Mouse (Mus musculus): ENCODE measurements around the gene Jazf1.

Jazf1 gene

GRCm38 (mm10) chr6:53010286-53010685 is 58.1 kb downstream of the Jazf1 start:
- no peak for DNase-seq (ENCODE audit: low spot score)

GRCm38 (mm10) chr6:53006032-53006431 is 62.4 kb downstream of the Jazf1 start:
- DNase-seq (ENCODE audit: low spot score), result no peak

- DNase-seq (ENCODE audit: low spot score), result no peak
Measured at GRCm38 (mm10) chr6:53005544-53005943, 62.9 kb downstream of the Jazf1 start.

DNA sequence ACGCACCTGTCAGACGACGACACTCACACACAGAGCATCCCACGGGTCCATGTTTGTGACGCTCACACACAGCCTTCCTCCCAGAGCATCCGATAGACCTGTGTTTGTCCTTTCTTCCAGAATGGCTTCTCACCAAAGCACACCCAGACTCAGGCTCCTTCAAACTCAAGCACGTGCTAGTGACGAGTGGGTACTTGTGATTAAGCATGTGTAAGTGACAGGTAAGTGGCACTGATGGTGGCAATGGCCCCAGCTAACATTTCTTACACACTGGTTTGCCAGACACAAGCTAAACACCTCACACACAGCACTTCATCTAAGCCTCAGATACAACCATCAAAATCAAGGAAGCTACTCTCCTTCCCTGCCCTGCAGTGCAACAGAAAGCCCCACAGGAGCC is 77.6 kb downstream of the Jazf1 start:
- DNase-seq (ENCODE audit: low spot score), result no peak

DNA sequence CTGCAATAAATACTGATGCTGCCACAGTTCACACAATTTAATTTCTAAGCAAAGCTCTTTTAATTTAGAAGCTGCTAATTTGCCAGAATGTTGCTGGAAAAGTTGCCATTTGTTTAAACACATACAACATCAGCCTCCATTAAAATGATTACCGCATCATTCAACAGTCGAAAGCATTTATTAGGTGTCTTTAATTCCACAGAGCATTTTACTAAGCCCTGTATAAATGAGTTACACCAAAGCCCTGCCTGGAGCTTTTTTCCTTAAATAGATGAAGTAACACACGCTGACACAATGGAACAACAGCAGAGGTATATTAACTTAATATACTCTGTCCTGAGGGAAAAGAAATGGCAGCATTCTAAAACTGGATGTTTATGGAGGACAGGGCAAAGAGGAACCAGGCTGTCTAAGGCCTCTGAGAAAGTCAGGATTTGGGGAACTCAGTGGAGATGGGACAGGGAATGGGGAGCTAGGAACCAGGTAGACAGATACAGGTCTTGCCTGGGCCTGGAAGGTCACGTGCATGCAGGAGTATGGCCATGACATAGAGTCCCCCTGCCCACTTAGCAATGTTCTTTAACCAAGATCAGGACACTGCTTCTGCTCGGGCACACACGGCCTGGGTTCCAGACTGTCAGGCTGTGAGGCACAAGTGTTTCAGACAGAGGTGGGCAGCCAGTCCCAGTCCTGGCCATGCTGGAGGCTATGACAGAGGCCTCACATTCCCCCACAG is 80.4 kb downstream of the Jazf1 start:
- DNase-seq (ENCODE audit: low spot score), result no peak

DNA sequence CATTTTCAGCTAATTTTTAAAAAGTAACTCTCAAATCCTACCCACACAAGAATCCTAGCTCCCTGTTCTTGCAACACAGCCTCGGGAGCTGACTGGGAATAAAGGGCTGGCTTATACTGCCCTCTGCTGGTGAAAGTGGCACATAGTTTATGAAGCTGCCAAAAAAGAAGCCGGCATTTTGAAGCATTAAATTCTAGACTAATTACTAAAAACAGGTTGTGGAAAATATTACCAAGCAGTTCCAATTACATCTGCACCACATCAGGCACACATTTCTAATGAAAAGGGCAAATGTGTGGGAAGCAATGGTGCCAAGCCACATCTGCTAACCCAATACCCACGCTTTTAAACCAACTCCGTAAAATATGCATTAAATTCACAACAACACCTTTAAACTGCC is 81.0 kb downstream of the Jazf1 start:
- DNase-seq (ENCODE audit: low spot score), result no peak

DNA sequence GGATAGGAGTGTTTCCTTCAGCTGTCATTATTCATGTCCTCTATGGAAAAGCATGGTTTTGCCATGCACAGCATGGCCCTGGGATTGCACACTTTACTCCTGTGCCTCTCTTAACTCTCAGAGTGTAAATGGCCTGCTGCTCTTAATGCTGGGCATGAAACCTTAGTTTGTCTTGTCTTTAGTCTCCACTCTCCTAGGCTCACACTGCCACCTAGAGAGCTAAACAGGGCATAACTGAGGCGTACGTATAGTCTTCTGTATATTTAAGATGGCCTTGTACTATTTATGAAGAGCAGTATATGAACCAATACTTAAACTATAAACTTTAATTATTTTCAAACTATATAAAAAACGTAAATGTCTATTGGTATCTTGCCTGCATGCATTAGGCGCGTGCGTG is 86.3 kb downstream of the Jazf1 start:
- DNase-seq (ENCODE audit: low spot score), result no peak

DNA sequence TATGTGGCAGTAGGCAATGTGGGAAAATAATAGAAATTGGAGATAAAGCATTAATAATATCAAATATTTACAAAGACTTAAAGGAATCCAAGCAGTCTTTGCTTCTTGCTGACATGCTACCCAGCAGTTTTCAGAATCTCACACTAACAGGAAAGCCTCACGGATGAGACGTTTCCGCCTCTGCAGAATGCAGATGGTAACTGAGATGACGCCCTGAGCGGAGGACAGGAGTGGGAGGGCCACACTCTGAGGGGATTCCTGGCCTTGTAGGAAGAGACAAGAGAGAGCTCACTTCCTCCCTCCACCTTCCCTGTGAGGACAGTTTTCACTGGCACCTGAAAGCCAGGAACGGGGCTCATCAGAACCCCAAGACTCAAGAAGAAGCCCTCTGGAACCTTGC is 88.9 kb downstream of the Jazf1 start:
- DNase-seq (ENCODE audit: low spot score), result no peak

DNA sequence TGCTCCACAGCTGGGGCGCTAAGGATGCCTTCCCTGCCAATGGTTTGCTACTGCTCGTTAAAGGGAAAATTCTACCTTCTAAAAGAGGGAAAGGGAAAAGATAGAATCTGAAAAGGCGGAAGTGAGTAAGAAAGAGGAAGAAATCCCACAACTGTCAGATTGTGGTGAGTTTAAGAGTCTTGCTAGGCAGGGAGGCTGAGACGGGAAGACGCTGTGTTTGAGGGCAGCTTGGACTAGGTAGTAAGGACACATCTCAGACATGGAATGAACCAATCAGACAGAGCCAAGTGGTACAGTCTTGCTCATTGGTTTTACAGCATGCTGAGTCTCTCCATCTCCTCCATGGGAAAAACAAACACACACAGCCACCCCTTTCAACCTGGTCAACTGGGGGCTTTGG is 95.1 kb downstream of the Jazf1 start:
- DNase-seq (ENCODE audit: low spot score), result no peak

DNA sequence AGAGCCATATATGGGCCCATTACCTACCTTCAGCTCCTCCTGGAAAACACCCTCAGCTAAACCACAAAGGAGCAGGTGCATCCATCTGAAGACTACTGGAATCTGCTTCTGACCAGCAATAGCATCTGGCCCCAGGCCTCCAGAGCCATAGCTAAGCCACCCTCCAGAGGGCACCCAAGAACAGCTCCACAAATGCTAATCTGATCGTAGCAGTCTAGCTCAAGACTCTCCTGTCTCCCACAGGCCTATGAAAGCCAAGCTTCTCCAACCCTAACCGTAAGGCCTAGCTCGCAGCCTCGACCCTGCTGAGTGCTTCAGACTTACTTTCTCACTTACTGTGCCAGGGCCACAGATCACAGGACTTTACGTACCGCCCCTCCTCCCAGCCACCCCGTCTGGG is 96.3 kb downstream of the Jazf1 start:
- DNase-seq (ENCODE audit: low spot score), result no peak

DNA sequence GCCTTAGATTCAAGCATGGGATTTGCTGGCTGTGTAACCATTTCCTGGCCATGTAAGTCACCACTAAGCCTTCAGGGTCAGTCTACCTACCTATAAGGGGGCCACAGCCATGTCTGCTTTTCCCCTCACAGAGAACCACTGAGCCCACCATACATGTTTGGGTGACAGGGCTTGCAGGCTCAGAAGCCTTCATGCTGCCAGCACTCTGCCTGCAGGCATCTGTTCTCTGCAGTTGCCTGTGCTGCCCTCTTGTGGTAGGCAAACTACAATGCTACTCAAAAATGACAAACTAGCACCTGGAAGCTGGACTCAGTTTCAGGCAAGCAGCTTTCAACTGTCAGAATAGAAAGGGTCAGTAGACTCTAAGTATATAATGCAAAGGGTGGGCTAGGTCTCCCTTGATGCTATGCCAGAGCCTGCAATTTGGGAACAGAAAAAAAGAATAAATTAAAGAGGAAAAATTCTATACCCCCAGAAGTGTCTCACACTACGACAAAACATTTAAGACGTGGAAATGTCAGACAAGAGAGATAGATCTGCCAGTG is 98.6 kb downstream of the Jazf1 start:
- peak; percentile 11 for DNase-seq (ENCODE audit: low spot score)

DNA sequence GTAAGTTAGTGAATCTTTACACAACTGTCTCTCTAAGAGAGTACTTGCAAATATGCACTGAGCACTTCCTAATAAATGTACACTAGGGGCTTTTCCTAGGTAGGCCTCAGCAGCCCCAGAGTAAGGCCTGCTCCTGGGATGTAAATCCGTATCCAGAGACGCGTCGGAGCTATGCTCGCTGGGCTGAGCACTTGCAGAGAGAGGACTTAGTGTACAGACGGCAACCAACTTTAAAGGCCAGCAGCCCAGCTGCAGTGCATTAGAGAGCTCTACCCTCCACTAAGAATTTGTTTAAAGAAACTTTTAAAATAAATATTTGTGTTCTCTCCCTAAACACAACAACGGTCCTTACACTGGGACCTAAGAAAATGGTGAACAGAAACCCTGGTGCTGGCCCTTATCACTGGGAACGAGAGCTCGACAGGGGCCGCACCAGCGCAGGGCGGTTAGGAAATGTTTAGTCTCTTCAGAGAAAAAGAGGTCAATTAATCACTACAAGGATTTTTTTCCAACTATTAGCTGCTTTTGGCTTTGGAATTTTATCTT is 100.0 kb downstream of the Jazf1 start:
- DNase-seq (ENCODE audit: low spot score), result no peak

GRCm38 (mm10) chr6:52967557-52968270 is 100.7 kb downstream of the Jazf1 start:
- no peak for DNase-seq (ENCODE audit: low spot score)

DNA sequence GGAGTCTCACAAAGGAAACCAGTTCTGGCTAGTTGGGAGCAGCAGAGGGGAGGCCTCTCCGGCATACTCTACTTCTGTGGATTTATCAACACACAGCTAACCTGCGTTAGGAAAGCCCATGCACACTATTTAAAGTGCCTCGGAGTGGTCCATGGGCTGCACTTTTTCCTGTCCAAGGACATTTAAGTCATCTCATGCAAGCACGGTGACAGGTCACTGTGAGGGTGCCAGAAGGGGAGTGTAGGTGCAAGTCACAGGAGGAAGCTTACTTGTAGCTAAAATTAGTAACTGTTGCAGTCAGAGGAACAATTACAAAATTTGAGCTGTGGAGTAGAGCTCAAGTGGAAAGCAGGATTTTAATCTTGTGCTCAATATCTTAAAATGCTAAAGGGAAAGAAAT is 102.4 kb downstream of the Jazf1 start:
- DNase-seq (ENCODE audit: low spot score), result no peak

DNA sequence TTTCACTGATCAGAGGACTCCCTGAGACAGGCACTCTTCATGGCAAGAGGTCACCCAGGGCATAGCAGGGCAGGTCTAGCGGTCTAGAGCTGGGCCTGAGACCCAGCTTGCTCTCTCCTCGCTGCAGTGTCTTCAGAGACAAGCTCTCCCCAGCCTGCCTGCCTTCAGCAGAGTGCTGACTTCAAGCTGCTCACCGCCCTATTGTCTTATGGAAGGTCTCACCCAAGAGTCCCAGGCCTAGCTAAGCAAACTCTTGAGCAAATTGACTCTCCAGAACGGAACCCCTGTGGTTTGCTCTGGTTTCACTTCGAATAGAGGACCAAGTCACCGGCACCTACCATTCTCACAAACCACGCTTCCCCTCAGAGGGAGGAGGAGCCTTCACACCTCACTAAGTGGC is 103.1 kb downstream of the Jazf1 start:
- DNase-seq (ENCODE audit: low spot score), result no peak

DNA sequence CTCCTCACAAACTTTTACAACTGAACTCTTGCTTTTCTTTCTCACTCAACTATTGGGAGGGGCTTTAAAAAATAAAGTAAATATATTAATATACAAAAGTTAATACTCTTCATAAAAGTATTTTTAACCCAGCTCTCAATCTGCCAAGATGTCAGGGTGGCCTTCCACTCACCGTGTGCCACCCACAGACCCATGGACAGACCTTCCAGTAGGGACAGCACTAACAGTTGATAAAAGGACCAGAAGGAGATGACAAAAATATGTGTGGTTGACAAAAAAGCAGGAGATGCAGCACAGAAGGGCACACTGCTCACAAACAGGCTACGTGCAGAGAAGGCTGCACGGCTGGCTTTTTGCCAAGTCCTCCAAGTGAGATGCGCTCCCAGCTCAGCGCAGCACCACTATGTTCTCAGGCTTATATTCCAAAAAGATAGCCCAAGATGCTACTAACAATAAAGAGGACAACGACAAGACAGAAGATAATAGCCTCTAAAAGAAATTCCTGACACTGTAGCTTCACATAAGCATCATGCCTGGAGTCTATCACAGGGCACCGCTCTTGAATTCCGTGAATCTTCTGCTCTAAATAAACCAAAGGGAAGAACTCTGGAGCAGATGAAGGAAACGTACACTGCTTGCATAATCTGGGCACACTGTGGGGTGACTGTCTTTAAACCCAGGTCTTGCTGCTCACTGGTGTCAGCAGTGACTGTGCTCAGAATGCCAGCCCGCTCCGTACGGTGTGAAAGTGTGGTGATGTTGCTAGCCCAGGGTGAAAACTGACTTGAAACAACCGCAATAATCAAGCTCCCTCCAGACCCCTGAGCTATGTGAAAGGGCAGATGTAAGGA is 104.4 kb downstream of the Jazf1 start:
- DNase-seq (ENCODE audit: low spot score), result no peak

DNA sequence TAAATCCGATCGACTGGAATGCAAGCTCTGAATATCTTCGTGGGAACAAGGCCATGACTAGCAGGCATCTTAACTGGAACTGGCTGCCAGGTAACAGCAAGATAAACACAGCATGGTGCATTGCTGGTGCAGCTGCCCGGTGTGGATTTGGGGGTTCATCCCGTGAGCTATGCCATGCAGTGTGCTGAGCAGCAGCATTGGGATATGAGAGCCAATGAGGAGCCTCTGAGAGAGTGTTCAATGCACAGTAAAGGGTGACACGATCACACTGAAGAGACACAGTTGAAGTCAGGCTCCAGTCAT is 105.0 kb downstream of the Jazf1 start:
- DNase-seq (ENCODE audit: low spot score), result no peak

DNA sequence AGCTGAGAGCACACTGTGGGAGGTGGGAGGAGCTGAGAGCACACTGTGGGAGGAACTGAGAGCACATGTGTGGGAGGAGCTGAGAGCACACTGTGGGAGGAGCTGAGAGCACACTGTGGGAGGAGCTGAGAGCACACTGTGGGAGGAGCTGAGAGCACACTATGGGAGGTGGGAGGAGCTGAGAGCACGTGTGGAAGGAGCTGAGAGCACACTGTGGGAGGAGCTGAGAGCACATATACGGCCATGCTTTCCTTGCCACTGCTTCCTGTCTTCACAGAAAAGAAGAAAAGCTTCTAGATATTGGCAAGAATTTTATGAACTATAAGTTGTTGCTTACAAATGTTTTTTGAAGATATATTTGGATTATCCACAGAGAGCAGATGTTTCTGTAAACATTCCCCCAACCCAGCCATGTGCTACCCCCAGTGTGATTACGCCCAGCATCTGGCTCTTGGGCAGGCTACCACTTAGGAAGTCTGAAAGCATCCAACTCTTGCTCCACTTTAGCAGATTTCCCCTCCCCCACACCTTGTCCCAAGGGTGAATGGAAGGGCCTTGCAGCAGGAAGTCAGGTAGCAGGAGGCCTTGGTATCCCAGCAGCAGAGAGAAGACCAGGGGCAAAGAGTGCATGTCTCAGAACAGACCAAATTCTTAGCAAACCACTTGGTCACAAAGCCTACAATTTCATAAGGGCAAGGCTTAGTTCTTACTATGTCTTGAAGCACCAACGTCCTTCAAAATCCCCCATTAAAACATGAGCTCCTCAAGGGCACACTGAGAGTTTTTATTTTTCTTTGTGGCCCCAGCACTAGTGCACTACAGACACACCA is 105.6 kb downstream of the Jazf1 start:
- DNase-seq (ENCODE audit: low spot score), result no peak

- DNase-seq (ENCODE audit: low spot score), result no peak
Measured at GRCm38 (mm10) chr6:52961660-52962490, 106.6 kb downstream of the Jazf1 start.

- DNase-seq (ENCODE audit: low spot score), result peak; percentile 6
Measured at GRCm38 (mm10) chr6:52957730-52958129, 110.7 kb downstream of the Jazf1 start.

GRCm38 (mm10) chr6:52956131-52956530 is 112.3 kb downstream of the Jazf1 start:
- no peak for DNase-seq (ENCODE audit: low spot score)

Data from MN1 (cell line).